Mouse (Mus musculus) adrenal gland, adult 2 months (tissue): ENCODE results near the gene Hnrnpf. TPM values are rescaled to one million over a fixed set of nuclear protein-coding genes. Genes with fewer than 3 reads are reported as not detected.
A peak's percentile ranks its signal among the peaks of the same experiment; 100 is the strongest.
"Not testable (repeated sequence)": the region's sequence is repeated elsewhere in the genome, so short reads cannot be mapped to it uniquely, and the experiment has no call there.

ENCODE experiments used
- DNase-seq: peaks from one replicate; pipeline ENCODE4 v3.0.0; 2021
- long read RNA-seq: library from polyadenylated mRNA; stranded (forward); transcript quantifications from one replicate; pipeline ENCODE4 v2.0.0, GENCODE M21; 2021
- polyA plus RNA-seq: library from polyadenylated mRNA; depleted of rRNA; stranded (reverse); fragments of >200 nt; gene quantifications from 2 replicates; pipeline ENCODE4 v1.2.3, GENCODE M21; 2012; rRNA removed
- total RNA-seq, 2 experiments: library from RNA; stranded (reverse); gene quantifications; 2 replicates each; pipeline ENCODE4 v1.2.3; 2021

Gene Hnrnpf
- 100 to 1,000 TPM; 299 to 305 TPM for total RNA-seq
- 30.0 and 43.5 TPM in 2 replicates for polyA plus RNA-seq
- long read RNA-seq, transcript Hnrnpf-209 (3 exons, 2,280 nt): minor isoform, 40 of 242 reads
- long read RNA-seq, transcript Hnrnpf-208 (4 exons, 956 nt): minor isoform, 20 of 242 reads
- long read RNA-seq, transcript Hnrnpf-201 (4 exons, 2,147 nt): major isoform, 78 of 242 reads
- long read RNA-seq, transcript Hnrnpf-210 (1 exons, 1,922 nt): minor isoform, 6 of 242 reads
- long read RNA-seq, partial matches to known transcripts: 70 of 242 reads
- long read RNA-seq, other reads (novel, unspliced or antisense): 26 of 242 reads

GRCm38 (mm10) chr6:117900126-117901080 lies at the start of gene Hnrnpf:
Hnrnpf (plus strand) TSS chr6:117900324.
- DNase-seq: no peak

GRCm38 (mm10) chr6:117851747-117852146 lies 48.4 kb upstream of the Hnrnpf start:
- DNase-seq: no peak

- DNase-seq: no peak
Observed at GRCm38 (mm10) chr6:117857990-117858389, 42.1 kb upstream of the Hnrnpf start.

- peak; percentile 46 for DNase-seq
Observed at GRCm38 (mm10) chr6:117861848-117862247, 38.3 kb upstream of the Hnrnpf start, which contains the start of gene Zfp239. Zfp239 (plus strand) TSS chr6:117862100.

GRCm38 (mm10) chr6:117862465-117862864 lies 37.7 kb upstream of the Hnrnpf start:
- DNase-seq: no peak

GRCm38 (mm10) chr6:117862899-117863620 lies 37.1 kb upstream of the Hnrnpf start:
- peak; percentile 42 for DNase-seq

GRCm38 (mm10) chr6:117863751-117864150 lies 36.4 kb upstream of the Hnrnpf start:
- DNase-seq: no peak

- no peak for DNase-seq
Observed at GRCm38 (mm10) chr6:117868187-117868586, 31.9 kb upstream of the Hnrnpf start.

- DNase-seq: no peak
Observed at GRCm38 (mm10) chr6:117871034-117871433, 29.1 kb upstream of the Hnrnpf start.

GRCm38 (mm10) chr6:117873450-117873849 lies 26.7 kb upstream of the Hnrnpf start:
- not testable (repeated sequence) for DNase-seq

GRCm38 (mm10) chr6:117874621-117875281 lies 25.4 kb upstream of the Hnrnpf start:
- no peak for DNase-seq

- DNase-seq: no peak
Observed at GRCm38 (mm10) chr6:117878700-117879407, 21.3 kb upstream of the Hnrnpf start.

GRCm38 (mm10) chr6:117879408-117880115 lies 20.6 kb upstream of the Hnrnpf start:
- DNase-seq: peak; percentile 99

GRCm38 (mm10) chr6:117880394-117880838 lies 19.7 kb upstream of the Hnrnpf start:
- DNase-seq: peak; percentile 30

- DNase-seq: no peak
Observed at GRCm38 (mm10) chr6:117881229-117881628, 18.9 kb upstream of the Hnrnpf start.

- no peak for DNase-seq
Observed at GRCm38 (mm10) chr6:117881997-117882396, 18.1 kb upstream of the Hnrnpf start.

- peak; percentile 56 for DNase-seq
Observed at GRCm38 (mm10) chr6:117885943-117886342, 14.2 kb upstream of the Hnrnpf start.

- no peak for DNase-seq
Observed at GRCm38 (mm10) chr6:117888032-117888431, 12.1 kb upstream of the Hnrnpf start.

GRCm38 (mm10) chr6:117888642-117889096 lies 11.5 kb upstream of the Hnrnpf start:
- DNase-seq: no peak

GRCm38 (mm10) chr6:117890257-117890656 lies 9.9 kb upstream of the Hnrnpf start:
- DNase-seq: no peak
